Mouse (Mus musculus) brown adipose tissue, adult 24 weeks (tissue): Measurements from ENCODE around the gene Atp2b2. TPM values are rescaled to one million over a fixed set of nuclear protein-coding genes. Genes with fewer than 3 reads are reported as not detected.

Experiments used
- H3K27ac ChIP-seq: fragments of 200-500 bp; replicated peaks from 2 replicates; pipeline ENCODE4 v1.5.1; 2012; ENCODE audit warnings: low read depth, mild to moderate bottlenecking, low read length
- H3K4me1 ChIP-seq: fragments of 200-500 bp; 2 replicates; pipeline ENCODE4 v1.6.1; 2012; ENCODE audit warnings: low read length, mixed read lengths; ENCODE audit not compliant: control insufficient read depth, insufficient read depth, insufficient read length
- H3K4me3 ChIP-seq: fragments of 200-500 bp; 2 replicates; pipeline ENCODE4 v1.5.1; 2012; ENCODE audit warnings: low read depth, mild to moderate bottlenecking, low read length, moderate library complexity; ENCODE audit not compliant: insufficient read depth
- polyA plus RNA-seq: library from polyadenylated mRNA; stranded (reverse); fragments of >200 nt; gene quantifications from 2 replicates; pipeline ENCODE4 v1.2.4, GENCODE M21; 2012; ENCODE audit not compliant: missing spikeins, insufficient read depth, insufficient read length

Atp2b2 gene
- polyA plus RNA-seq, 1 experiment, result not detected

DNA sequence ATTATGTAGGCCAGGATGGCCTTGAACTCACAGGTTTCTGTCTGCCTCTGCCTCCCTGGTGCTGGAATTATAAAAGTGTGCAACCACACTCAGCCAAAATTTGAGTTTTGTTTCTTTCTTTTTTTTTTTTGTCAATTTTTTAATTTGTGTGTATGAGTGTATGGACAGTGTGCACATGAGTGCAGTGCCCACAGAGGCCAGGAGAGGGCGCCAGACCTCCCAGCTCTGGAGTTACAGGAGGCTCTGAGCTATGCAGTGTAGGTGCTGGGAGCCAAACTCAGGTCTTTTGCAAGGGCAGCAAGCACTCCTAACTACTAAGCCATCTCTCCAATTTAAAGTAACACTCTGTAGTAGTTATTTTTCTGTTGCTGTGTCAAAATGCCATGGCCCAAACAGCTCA lies 52.4 kb downstream of the Atp2b2 start:
- no peak overlapping the region for H3K4me3 ChIP-seq
- no peak overlapping the region for H3K27ac ChIP-seq
- H3K4me1 ChIP-seq, result no peaks in the 10 kb centered on the region

DNA sequence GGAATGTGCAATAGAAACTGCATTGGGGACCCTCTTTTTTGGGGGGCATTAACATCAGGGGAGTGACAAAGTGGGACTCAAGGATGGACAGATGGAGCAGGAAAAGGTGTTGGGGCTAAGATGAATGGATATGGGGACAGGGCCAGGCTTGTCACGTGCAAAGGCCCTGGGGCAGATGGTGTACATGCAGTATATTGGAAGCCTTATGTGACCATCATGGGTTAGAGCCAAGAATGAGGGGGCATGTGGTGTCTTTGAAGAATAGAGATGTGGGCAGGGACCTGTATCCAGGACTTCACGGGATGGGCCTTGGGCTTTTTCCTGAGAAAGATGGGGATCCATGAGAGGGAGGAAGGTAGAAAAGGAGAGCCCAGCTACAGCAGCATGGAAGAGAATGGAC lies 53.9 kb downstream of the Atp2b2 start:
- H3K27ac ChIP-seq, result no peak overlapping the region

DNA sequence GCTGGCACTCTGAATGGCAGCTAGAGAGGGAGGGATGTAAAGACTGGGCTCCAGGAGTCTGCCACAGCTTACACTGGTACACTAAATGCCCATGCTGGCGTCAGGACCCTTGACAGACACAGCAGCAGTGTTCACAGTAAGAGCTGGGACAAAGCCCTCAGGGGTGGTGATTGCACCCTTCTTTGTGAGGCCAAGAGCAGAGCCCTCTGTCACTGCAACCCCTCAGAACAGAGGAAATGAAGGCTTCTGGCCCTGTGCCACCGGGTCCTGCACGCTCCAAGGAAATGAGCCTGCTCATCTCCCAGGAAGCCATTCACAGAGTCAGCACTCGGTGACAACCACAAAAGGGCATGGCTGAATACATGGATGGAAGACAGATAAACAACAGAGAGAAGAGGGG lies 55.7 kb downstream of the Atp2b2 start:
- H3K4me3 ChIP-seq, result no peak overlapping the region
- no peaks in the 10 kb centered on the region for H3K4me1 ChIP-seq
- H3K27ac ChIP-seq, result no peak overlapping the region

More for the DNA sequence above, 53.9 kb downstream of the Atp2b2 start:
- H3K4me1 ChIP-seq, result no peaks in the 10 kb centered on the region
- no peak overlapping the region for H3K4me3 ChIP-seq

DNA sequence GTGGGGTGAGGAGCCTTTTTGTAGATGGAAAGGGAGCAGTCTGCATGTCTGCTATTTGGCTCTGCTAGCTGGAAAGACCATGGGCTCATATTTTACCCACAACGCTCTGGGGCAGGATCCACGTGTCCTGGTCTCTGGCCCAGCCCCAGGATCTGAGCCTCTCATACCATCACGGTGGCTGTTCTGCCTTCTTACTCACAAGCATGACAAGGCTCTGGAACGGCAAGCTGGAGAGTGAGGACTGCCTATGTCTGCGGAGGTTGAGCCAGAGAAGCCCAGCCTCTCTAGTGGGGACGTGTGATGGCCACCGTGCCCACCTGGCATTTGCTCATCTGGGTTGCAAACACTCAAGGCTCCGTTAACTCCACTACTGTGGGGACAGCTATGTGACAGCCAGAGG lies 63.7 kb downstream of the Atp2b2 start:
- no peak overlapping the region for H3K27ac ChIP-seq
- no peak overlapping the region for H3K4me3 ChIP-seq
- H3K4me1 ChIP-seq, result no peaks in the 10 kb centered on the region

DNA sequence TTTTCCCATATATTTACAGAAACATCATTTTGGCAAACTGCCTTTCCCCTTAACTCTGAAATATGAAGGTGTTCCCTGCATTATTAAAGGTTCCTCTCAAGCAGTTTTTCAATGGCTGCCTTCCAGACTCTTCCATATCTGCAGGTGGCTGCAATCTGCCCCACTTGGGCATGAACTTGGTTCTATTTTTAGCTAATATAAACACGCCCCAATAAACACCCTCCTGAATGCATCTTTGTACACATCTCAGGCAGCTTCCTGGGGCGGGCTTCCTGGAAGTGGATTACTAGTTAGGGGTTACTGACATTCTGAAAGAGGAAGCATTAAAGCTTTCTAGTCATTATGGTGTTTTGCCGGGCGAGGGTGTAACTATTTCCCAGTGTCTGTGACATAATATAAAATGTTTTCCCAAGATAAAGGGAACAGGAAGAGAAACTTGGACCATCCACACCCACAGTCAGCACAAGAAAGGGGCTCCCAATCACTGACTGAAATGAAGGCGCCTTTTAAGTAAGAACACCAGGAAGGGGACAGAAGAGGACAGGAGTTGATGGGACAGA lies 64.2 kb downstream of the Atp2b2 start:
- Histone ChIP-seq H3K4me1 (no peaks in the 10 kb centered on the region), H3K27ac (no peak overlapping the region), H3K4me3 (no peak overlapping the region)

DNA sequence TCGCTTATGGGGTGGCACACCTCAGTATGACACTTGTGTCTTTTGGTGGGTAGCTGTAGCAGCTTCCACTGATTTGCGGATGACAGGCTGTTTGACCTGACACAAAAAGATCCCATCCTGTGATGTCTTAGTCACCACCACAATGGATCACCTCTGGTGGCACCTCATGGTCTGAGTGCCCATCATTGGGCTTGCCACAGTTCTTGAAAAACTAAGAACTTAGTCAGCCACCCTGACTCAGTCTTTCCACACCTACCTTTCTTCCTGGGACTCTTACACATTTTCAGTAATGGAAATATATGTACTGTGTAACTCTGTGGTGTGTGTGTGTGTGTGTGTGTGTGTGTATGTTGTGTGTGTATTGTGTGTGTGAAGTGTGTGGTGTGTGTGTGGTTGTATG lies 71.5 kb downstream of the Atp2b2 start:
- no peak overlapping the region for H3K27ac ChIP-seq
- no peak overlapping the region for H3K4me3 ChIP-seq
- no peaks in the 10 kb centered on the region for H3K4me1 ChIP-seq

DNA sequence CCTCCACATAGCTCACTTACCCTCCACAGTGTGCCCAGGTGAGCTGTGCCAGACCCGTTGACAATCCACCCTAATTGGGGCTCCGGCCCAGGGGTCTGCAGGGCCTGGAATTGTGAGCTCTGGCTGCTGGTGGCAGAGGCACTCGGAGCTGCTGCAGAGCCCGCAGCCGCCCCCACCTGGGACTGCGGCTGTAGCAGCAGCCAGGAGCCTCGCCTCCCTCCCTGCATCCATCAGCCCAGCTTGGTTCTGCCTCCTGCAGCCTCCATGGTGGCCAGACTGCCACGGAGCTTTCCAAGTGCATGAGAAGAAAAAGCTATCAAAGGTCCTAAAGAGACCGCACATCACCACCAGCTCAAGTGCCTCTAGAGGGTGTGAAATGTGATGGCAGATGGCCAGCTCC lies 71.9 kb downstream of the Atp2b2 start:
- Histone ChIP-seq H3K27ac (no peak overlapping the region), H3K4me3 (no peak overlapping the region), H3K4me1 (no peaks in the 10 kb centered on the region)

DNA sequence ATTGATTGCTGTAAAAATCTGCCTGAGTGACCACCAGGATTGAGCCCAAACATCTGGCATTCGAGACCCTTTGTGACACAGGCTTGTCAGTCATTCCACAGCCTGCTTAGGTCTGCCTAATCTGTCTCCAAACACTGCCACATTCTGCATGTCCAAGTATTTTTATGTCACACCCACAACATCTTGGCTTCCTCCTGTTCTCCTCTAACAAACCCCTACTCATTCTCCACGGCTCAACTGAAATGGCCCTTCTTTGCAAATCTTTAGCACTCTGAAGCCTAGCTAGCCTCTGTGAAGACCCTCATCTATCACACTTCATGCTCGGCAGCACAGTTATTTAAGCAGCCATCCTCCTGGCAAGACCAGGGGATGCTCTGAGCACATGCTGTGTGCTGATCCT lies 72.7 kb downstream of the Atp2b2 start:
- H3K4me3 ChIP-seq, result no peak overlapping the region
- H3K27ac ChIP-seq, result no peak overlapping the region
- H3K4me1 ChIP-seq, result no peaks in the 10 kb centered on the region

DNA sequence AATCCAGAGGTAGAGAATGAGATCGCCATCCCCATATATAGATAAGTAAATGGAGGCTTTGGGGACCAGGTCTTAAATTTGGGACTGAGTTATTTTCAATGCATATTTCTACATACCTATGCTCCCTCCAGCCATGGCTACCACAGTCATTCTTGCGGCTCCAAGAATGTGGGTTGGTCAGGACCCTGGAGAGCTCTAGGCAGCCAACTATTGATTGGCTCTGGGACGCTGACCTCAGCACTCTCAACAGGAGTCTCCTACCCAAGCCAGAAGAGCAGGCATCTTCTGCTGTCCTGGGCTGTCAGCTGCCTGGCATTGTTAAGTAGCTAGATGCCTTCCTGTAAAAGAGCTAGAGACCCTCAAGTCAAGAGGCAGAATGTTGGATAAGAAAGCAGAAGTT lies 79.6 kb downstream of the Atp2b2 start:
- H3K4me1 ChIP-seq, result no peaks in the 10 kb centered on the region
- H3K27ac ChIP-seq, result no peak overlapping the region

DNA sequence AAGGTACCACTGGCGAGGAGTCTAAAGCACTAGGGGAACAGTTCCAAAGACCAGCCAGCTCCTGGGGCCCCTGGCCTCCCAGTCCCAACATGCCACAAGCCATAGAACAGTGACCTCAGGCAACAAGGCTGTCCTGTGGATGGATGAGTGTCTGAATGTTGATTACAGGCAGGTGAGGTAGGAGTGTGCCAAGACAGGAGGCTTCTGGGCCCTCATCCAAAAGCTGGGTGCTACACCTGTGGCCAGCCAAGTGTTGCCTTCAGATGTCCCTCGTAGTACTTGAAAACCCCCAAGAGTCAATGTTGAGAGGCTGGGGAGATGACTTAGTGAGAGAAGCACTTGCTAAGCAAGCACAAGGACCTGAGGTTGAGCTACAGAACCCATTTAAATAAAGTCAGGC lies 80.8 kb downstream of the Atp2b2 start:
- Histone ChIP-seq H3K4me3 (no peak overlapping the region), H3K27ac (no peak overlapping the region), H3K4me1 (no peaks in the 10 kb centered on the region)

More for the DNA sequence above, 79.6 kb downstream of the Atp2b2 start:
- H3K4me3 ChIP-seq, result no peak overlapping the region

DNA sequence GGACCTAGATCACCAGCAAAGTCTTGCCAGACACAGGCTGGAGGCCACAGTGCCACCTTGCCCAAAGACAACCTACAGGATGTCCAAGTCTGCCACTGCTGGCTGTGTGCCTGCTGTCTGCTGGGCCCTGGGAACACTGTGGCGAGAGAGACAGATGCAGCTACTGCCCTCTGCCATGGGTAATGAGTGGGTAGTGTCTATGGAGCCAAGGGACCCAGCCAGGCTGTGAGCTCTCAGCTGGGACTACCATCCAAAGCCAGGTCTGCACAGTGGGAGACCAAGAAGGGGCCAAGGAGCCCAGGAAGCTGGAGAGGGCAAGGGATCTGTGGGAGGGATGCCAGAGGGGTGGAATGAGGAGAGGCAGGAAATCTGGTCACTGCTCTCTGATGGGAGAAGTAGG lies 83.1 kb downstream of the Atp2b2 start:
- Histone ChIP-seq H3K27ac (no peak overlapping the region), H3K4me3 (no peak overlapping the region), H3K4me1 (no peaks in the 10 kb centered on the region)

DNA sequence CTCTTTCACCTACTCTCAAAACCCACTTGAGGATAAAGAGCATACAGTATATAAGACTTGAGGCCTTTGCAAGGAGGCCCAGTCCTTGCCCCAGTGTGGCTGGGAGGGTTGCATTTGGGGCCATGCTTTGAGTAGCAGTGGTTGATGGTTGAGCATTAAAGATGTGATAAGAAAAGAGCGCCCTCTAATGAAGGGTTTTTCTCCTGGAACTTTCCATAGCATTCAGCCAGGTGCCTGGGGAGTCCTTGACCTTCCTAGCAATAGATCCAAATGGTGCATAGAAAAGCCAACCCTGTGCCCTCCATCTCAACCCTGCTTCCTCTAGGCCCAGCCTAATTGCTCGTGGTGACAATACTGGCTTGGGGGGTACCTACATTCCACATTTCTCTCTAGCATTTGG lies 83.7 kb downstream of the Atp2b2 start:
- no peaks in the 10 kb centered on the region for H3K4me1 ChIP-seq
- H3K27ac ChIP-seq, result no peak overlapping the region
- H3K4me3 ChIP-seq, result no peak overlapping the region

DNA sequence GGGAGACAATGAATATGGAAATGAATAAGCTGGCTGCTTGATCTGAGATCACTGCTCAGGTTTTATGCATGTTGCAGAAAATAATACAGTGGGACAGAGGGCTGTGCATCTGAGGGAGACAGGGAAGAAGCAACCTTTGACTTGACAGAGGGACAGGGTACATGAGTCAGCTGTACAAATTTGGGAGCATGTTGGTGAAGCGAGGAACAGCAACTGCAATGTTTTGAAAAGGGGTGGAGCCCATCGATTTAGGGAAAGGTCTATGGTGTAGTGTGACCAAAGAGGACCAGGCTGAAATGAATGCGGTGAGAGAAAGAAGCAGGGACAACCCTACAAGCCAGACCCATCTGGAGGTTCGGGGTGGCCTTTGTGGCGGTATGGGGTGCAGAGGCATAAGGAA lies 84.4 kb downstream of the Atp2b2 start:
- Histone ChIP-seq H3K4me3 (no peak overlapping the region), H3K4me1 (no peaks in the 10 kb centered on the region), H3K27ac (no peak overlapping the region)

DNA sequence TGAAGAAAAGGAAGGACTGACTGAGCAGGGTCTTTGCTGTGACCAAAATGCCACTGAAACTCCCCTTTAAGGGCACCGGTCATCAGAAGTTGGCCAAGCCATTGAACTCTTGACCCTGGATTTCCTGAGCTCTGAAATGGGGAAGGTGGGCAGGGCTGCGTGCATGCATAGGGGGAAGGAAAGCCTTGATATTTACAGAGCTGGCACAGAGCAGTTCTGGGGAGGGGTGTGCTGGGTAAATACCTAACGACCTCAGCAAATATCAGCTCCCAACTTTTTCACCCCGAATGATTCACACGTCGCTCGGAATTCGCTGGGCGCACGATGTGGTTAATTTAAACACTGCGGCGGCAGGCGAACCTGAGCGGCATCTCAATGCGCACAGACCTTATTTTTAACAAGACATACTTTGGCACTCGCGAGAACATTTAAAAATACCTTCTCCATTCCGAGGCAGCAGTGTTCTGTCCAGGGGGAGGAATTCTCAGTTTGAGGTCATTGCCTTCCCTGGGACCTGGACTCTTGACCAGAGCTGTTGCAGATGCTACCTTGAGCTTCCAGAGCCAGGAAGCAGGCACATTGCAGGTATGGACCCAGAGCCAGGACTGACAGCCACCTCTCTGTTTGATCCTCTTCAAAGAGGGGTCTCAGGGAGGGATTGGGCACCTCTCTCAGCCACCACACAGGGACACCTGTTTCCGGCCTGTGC lies 85.0 kb downstream of the Atp2b2 start:
- Histone ChIP-seq H3K27ac (no peak overlapping the region), H3K4me1 (no peaks in the 10 kb centered on the region), H3K4me3 (no peak overlapping the region)

DNA sequence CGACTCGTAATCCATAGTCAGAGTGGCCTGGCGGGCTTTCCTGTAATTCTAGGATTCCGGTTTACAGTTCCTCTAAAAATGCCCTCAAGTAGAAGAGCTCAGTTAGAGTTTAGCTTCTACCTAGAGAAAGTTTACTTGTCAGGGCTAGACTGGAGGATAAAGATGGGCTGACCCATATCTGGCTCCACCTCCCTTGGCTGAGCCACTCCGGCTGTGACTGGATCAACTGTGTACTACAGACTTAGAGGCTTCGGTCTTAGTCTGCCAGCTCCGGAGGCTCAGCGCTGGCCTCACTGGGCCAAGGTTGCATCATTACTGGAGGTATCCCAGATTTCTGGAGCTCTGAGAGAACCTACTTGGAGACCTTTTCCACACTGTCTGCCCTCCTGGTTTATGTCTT lies 94.9 kb downstream of the Atp2b2 start:
- H3K4me3 ChIP-seq, result no peak overlapping the region

DNA sequence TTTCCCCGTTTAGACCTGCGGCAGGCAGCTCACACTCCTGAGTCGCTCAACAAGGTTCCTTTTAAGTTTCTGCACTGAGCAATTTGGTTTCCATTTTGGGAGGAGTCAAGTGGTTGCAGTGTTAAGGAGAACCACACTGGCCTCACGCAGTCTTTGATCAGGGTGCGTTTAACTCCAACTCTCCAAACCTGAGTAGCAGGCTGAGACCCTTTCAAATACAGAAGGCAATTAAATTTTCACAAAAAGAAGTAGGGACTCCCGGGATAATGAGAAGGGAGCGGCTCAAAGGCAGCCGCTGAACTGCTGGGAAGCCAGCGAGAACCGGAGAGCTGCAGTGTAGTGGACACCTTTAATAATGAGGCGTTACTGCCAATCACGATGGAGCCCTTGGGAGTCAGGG lies 100.1 kb downstream of the Atp2b2 start:
- no peak overlapping the region for H3K27ac ChIP-seq
- no peak overlapping the region for H3K4me3 ChIP-seq
- H3K4me1 ChIP-seq, result no peaks in the 10 kb centered on the region

More for the DNA sequence above, 94.9 kb downstream of the Atp2b2 start:
- Histone ChIP-seq H3K4me1 (no peaks in the 10 kb centered on the region), H3K27ac (no peak overlapping the region)
